Mouse (Mus musculus): ENCODE data around the gene Adk. TPM values are rescaled to one million over a fixed set of nuclear protein-coding genes. Genes with fewer than 3 reads are reported as not detected.
"Not testable (repeated sequence)": the region's sequence is repeated elsewhere in the genome, so short reads cannot be mapped to it uniquely, and the experiment has no call there.

Adk gene
- polyA plus RNA-seq, 1 experiment from 2014 or later = 40.0 TPM

DNA sequence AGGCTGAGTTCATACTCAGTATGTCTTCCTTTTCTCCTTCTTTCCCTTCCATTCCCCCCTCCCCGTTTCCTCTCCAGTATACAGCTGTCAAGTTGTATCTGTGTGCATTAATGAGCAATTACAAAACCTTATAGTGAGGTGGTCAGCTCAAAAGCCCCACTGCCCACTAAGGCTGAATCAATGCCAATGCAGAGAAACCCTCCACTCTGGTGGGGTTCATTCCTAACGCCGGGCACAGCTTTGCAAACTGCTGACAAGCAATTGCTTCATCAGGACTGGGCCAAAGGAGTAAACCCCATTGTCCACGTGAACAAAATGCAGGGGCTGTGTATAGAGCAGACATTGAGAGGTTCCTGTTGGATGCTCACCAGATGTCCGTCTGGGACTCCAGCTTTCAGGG, 405.5 kb downstream of the Adk start:
- WGBS = 79% methylated on average over 5 of the region's 5 CpGs
- Histone ChIP-seq H3K4me1 (no peaks in the 10 kb centered on the region), H3K9ac (replicated peaks) (no peak overlapping the region), H3K27me3 (replicated peaks) (no peaks in the 10 kb centered on the region), H3K4me3 (replicated peaks) (no peak overlapping the region), H3K4me2 (no peak overlapping the region), H3K9me3 (replicated peaks) (no peaks in the 10 kb centered on the region), H3K36me3 (no peaks in the 10 kb centered on the region), H3K27ac (replicated peaks) (no peak overlapping the region)
- ATAC-seq (ENCODE audit: low FRiP score) = no peak

GRCm38 (mm10) chr14:21458696-21459095, 406.3 kb downstream of the Adk start:
- H3K27ac ChIP-seq (replicated peaks) = no peak overlapping the region
- H3K4me2 ChIP-seq = no peak overlapping the region
- no peaks in the 10 kb centered on the region for H3K36me3 ChIP-seq
- no peak overlapping the region for H3K4me3 ChIP-seq (replicated peaks)
- H3K27me3 ChIP-seq (replicated peaks) = no peaks in the 10 kb centered on the region
- no peak overlapping the region for H3K9ac ChIP-seq (replicated peaks)
- 78% methylated on average over 7 of the region's 7 CpGs for WGBS
- no peaks in the 10 kb centered on the region for H3K4me1 ChIP-seq
- H3K9me3 ChIP-seq (replicated peaks) = no peaks in the 10 kb centered on the region
- no peak for ATAC-seq (ENCODE audit: low FRiP score)

DNA sequence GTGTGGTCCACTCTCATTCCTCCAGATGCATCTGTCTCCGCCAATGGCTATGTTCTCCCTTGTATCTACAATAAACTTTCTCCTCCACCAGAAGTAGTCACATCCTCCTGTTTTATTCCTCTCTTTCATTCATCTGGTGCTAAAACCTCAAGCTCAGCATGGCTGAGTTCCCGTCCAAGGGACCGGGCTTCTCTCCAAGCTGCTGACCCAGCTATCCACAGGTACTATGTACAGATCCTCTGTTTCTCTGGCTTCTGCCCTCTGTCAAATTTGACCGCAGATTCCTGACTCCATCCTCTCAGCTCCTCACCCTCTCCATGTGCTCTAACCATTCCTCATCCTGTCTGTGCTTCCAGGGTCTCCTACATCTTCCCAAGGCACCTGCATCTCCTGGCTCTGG, 406.8 kb downstream of the Adk start:
- no peaks in the 10 kb centered on the region for H3K27me3 ChIP-seq (replicated peaks)
- no peaks in the 10 kb centered on the region for H3K36me3 ChIP-seq
- no peaks in the 10 kb centered on the region for H3K4me1 ChIP-seq
- no peak overlapping the region for H3K27ac ChIP-seq (replicated peaks)
- no peak overlapping the region for H3K4me3 ChIP-seq (replicated peaks)
- no peaks in the 10 kb centered on the region for H3K9me3 ChIP-seq (replicated peaks)
- no peak overlapping the region for H3K4me2 ChIP-seq
- H3K9ac ChIP-seq (replicated peaks) = no peak overlapping the region
- no peak for ATAC-seq (ENCODE audit: low FRiP score)
- WGBS = 82% methylated on average over 4 of the region's 4 CpGs

DNA sequence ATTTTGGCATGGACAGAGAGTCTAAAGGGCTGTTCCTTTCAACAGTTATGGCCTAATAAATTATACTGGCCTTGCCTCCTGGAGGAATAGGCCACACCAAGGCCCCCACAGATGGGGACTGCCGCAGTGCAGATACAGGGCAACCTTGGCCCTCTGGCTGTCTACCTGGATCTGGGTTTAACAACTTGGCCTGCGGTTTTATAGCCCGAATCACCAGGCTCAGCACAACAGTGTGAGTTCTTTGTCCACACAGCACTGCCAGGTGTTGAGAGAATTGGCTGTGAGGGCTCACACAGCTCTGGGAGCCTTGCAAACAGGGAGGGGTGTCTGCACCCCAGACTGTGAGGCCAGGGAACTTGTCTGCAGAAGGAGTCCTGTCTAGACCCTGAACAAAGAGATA, 410.0 kb downstream of the Adk start:
- no peak for ATAC-seq (ENCODE audit: low FRiP score)
- no peaks in the 10 kb centered on the region for H3K9me3 ChIP-seq (replicated peaks)
- no peaks in the 10 kb centered on the region for H3K27me3 ChIP-seq (replicated peaks)
- no peaks in the 10 kb centered on the region for H3K36me3 ChIP-seq
- H3K9ac ChIP-seq (replicated peaks) = no peak overlapping the region
- no peak overlapping the region for H3K27ac ChIP-seq (replicated peaks)
- no peak overlapping the region for H3K4me2 ChIP-seq
- no peak overlapping the region for H3K4me3 ChIP-seq (replicated peaks)
- no peaks in the 10 kb centered on the region for H3K4me1 ChIP-seq
- WGBS = 47% methylated on average over 3 of the region's 3 CpGs

DNA sequence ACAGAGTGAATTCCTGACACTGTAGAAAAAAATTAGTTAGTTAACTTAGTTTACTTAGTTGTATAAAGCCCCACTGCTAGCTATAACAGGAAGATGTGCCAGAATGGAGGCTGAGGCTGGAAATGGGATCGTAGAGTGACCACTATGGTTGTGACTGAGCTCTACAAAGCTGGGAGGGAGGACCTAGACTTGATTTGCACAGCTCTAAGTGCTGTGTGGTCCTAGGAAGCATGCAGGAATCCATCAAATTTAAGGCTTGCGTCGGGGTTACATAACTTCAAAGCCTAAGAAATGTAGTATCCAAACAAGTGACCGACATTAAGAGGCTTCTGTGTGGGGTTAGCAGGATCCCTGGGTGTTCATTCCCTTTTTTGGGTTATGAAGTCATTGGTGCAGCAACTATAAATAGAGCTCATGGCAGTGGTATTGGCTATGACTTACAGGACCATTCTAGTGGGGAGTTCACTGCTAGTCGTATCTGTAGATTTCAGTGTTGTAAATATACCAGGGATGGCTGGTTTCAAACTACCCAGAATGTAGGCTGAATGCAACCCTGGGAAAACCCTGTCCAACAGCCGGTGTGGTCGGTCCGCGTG, 410.8 kb downstream of the Adk start:
- H3K4me3 ChIP-seq (replicated peaks) = no peak overlapping the region
- H3K9me3 ChIP-seq (replicated peaks) = no peaks in the 10 kb centered on the region
- no peak overlapping the region for H3K9ac ChIP-seq (replicated peaks)
- H3K36me3 ChIP-seq = no peaks in the 10 kb centered on the region
- no peak for ATAC-seq (ENCODE audit: low FRiP score)
- no peaks in the 10 kb centered on the region for H3K27me3 ChIP-seq (replicated peaks)
- no peak overlapping the region for H3K4me2 ChIP-seq
- no peaks in the 10 kb centered on the region for H3K4me1 ChIP-seq
- 90% methylated on average over 9 of the region's 9 CpGs for WGBS
- no peak overlapping the region for H3K27ac ChIP-seq (replicated peaks)

GRCm38 (mm10) chr14:21470386-21470785, 418.0 kb downstream of the Adk start:
- no peaks in the 10 kb centered on the region for H3K36me3 ChIP-seq
- H3K9me3 ChIP-seq (replicated peaks) = no peaks in the 10 kb centered on the region
- H3K27ac ChIP-seq (replicated peaks) = no peak overlapping the region
- no peaks in the 10 kb centered on the region for H3K27me3 ChIP-seq (replicated peaks)
- H3K4me2 ChIP-seq = no peak overlapping the region
- WGBS = 88% methylated on average over 5 of the region's 5 CpGs
- H3K4me3 ChIP-seq (replicated peaks) = no peak overlapping the region
- no peak overlapping the region for H3K9ac ChIP-seq (replicated peaks)
- no peaks in the 10 kb centered on the region for H3K4me1 ChIP-seq
- no peak for ATAC-seq (ENCODE audit: low FRiP score)

- H3K4me2 ChIP-seq = no peak overlapping the region
- no peaks in the 10 kb centered on the region for H3K27me3 ChIP-seq (replicated peaks)
- H3K4me1 ChIP-seq = no peaks in the 10 kb centered on the region
- no peaks in the 10 kb centered on the region for H3K9me3 ChIP-seq (replicated peaks)
- no peak overlapping the region for H3K4me3 ChIP-seq (replicated peaks)
- H3K27ac ChIP-seq (replicated peaks) = no peak overlapping the region
- no peaks in the 10 kb centered on the region for H3K36me3 ChIP-seq
- 88% methylated on average over 2 of the region's 2 CpGs for WGBS
- no peak overlapping the region for H3K9ac ChIP-seq (replicated peaks)
- no peak for ATAC-seq (ENCODE audit: low FRiP score)
These were observed 419.6 kb downstream of the Adk start for GRCm38 (mm10) chr14:21471975-21472374.

DNA sequence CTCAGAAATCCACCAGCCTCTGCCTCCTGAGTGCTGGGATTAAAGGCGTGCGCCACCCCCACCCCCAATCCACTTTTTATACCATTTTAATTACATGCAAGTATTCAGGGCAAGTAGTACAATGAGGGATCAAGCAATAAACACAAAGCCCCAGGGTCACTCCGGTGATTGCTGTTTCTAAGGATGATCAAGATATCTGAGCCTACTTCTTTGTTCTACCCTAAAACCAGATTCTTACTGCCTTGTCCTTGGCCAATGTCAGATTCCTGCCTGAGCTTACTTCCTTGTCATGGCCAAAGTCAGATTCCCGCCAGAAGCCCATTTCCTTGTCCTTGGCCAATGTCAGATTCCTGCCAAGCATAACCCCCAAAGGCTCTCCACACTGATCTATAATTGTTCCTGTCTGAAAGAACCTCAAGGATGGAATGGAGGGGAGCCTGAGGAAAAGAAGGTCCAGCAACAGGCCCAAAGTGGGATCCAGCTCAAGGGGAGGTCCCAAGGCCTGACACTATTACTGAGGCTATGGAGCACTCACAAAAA, 422.3 kb downstream of the Adk start:
- not testable (repeated sequence) for H3K27me3 ChIP-seq (replicated peaks); H3K9ac ChIP-seq (replicated peaks); H3K36me3 ChIP-seq; ATAC-seq (ENCODE audit: low FRiP score); H3K9me3 ChIP-seq (replicated peaks); H3K4me1 ChIP-seq; H3K4me2 ChIP-seq; H3K4me3 ChIP-seq (replicated peaks); H3K27ac ChIP-seq (replicated peaks)
- WGBS = 83% methylated on average over 4 of the region's 4 CpGs

GRCm38 (mm10) chr14:21477181-21477580, 424.8 kb downstream of the Adk start:
- ATAC-seq (ENCODE audit: low FRiP score) = no peak
- H3K4me3 ChIP-seq (replicated peaks) = no peak overlapping the region
- H3K27ac ChIP-seq (replicated peaks) = no peak overlapping the region
- H3K4me2 ChIP-seq = no peak overlapping the region
- H3K27me3 ChIP-seq (replicated peaks) = no peaks in the 10 kb centered on the region
- no peaks in the 10 kb centered on the region for H3K36me3 ChIP-seq
- H3K9me3 ChIP-seq (replicated peaks) = no peaks in the 10 kb centered on the region
- no peaks in the 10 kb centered on the region for H3K4me1 ChIP-seq
- 88% methylated on average over 2 of the region's 2 CpGs for WGBS
- no peak overlapping the region for H3K9ac ChIP-seq (replicated peaks)

DNA sequence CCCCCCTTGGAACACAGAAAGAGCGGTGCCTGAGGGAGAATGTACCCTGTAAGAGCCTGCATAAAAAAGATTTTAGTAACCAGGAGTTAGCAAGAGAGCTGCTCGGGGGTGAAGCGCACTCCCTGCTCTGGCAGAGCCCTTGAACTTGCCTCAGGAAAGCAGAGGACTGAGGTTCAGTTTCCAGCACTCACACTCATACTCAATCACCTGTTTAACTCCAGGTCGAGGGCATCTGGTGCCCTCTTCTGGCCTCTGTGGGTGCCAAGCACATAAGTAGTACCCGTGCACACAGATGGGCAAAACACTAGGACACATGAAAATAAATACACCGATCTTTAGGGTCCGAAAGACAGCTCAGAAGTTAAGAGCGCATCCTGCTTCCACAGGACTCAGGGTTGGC, 427.2 kb downstream of the Adk start:
- Histone ChIP-seq H3K9me3 (replicated peaks) (no peaks in the 10 kb centered on the region), H3K36me3 (no peaks in the 10 kb centered on the region), H3K4me2 (no peak overlapping the region), H3K4me1 (no peaks in the 10 kb centered on the region), H3K4me3 (replicated peaks) (no peak overlapping the region), H3K27ac (replicated peaks) (no peak overlapping the region), H3K9ac (replicated peaks) (no peak overlapping the region), H3K27me3 (replicated peaks) (no peaks in the 10 kb centered on the region)
- ATAC-seq (ENCODE audit: low FRiP score) = no peak
- 99% methylated on average over 8 of the region's 8 CpGs for WGBS

- no peak overlapping the region for H3K4me2 ChIP-seq
- no peak overlapping the region for H3K9ac ChIP-seq (replicated peaks)
- no peaks in the 10 kb centered on the region for H3K36me3 ChIP-seq
- H3K27ac ChIP-seq (replicated peaks) = no peak overlapping the region
- ATAC-seq (ENCODE audit: low FRiP score) = no peak
- H3K4me1 ChIP-seq = no peaks in the 10 kb centered on the region
- no peak overlapping the region for H3K4me3 ChIP-seq (replicated peaks)
- WGBS = 92% methylated on average over 5 of the region's 5 CpGs
- H3K9me3 ChIP-seq (replicated peaks) = no peaks in the 10 kb centered on the region
- H3K27me3 ChIP-seq (replicated peaks) = no peaks in the 10 kb centered on the region
These were observed 427.8 kb downstream of the Adk start for GRCm38 (mm10) chr14:21480191-21480590.

GRCm38 (mm10) chr14:21481231-21481630, 428.9 kb downstream of the Adk start, which contains the start of gene Kat6b:
TSS of gene Kat6b (plus strand) at chr14:21481434.
- no peak for ATAC-seq (ENCODE audit: low FRiP score)
- Histone ChIP-seq H3K4me1 (no peaks in the 10 kb centered on the region), H3K27ac (replicated peaks) (no peak within 1 kb of the TSS), H3K9ac (replicated peaks) (no peak within 1 kb of the TSS), H3K4me2 (no peak within 1 kb of the TSS), H3K27me3 (replicated peaks) (no peaks in the 10 kb centered on the region), H3K4me3 (replicated peaks) (no peak within 1 kb of the TSS), H3K36me3 (no peaks in the 10 kb centered on the region), H3K9me3 (replicated peaks) (no peaks in the 10 kb centered on the region)
- 94% methylated on average over 7 of the region's 7 CpGs for WGBS

All from neural tube, embryonic 15.5 days (tissue).